Mouse (Mus musculus) CD4-positive, CD25-positive, alpha-beta regulatory T cell, adult 4 months (primary cell): Measurements from ENCODE around the gene Etfa. TPM values are rescaled to one million over a fixed set of nuclear protein-coding genes. Genes with fewer than 3 reads are reported as not detected.

Experiments used
- ATAC-seq: one replicate; pipeline ENCODE4 v1.8.0; 2017
- polyA plus RNA-seq, 2 experiments: library from polyadenylated mRNA; unstranded; fragments of 100-300 nt; shearing (Covaris generic); gene quantifications; one replicate each; pipeline ENCODE4 v1.2.1; 2017

Gene Etfa
- 100 to 1,000 TPM; 126 to 138 TPM for polyA plus RNA-seq

- peak; percentile 99 for ATAC-seq
Observed at GRCm38 (mm10) chr9:55512027-55512543, at the start of gene Etfa. Etfa (minus strand) TSS chr9:55512243.

GRCm38 (mm10) chr9:55560960-55561359 is 48.9 kb upstream of the Etfa start:
- ATAC-seq = no peak

- ATAC-seq = no peak
Observed at GRCm38 (mm10) chr9:55554986-55555385, 42.9 kb upstream of the Etfa start.

- ATAC-seq = no peak
Observed at GRCm38 (mm10) chr9:55549302-55549890, 37.4 kb upstream of the Etfa start.

- no peak for ATAC-seq
Observed at GRCm38 (mm10) chr9:55548871-55549270, 36.8 kb upstream of the Etfa start.

GRCm38 (mm10) chr9:55546176-55547010 is 34.4 kb upstream of the Etfa start:
- ATAC-seq = peak; percentile 23

- no peak for ATAC-seq
Observed at GRCm38 (mm10) chr9:55545556-55546175, 33.6 kb upstream of the Etfa start.

GRCm38 (mm10) chr9:55544861-55545555 is 33.0 kb upstream of the Etfa start:
- no peak for ATAC-seq

GRCm38 (mm10) chr9:55543703-55544401 is 31.8 kb upstream of the Etfa start:
- peak; percentile 21 for ATAC-seq

- ATAC-seq = no peak
Observed at GRCm38 (mm10) chr9:55543336-55543702, 31.3 kb upstream of the Etfa start.

GRCm38 (mm10) chr9:55542366-55543325 is 30.6 kb upstream of the Etfa start:
- no peak for ATAC-seq

- ATAC-seq = no peak
Observed at GRCm38 (mm10) chr9:55541681-55542365, 29.8 kb upstream of the Etfa start.

GRCm38 (mm10) chr9:55540888-55541287 is 28.8 kb upstream of the Etfa start:
- peak; percentile 67 for ATAC-seq

- no peak for ATAC-seq
Observed at GRCm38 (mm10) chr9:55540391-55540770, 28.3 kb upstream of the Etfa start.

GRCm38 (mm10) chr9:55539661-55540390 is 27.8 kb upstream of the Etfa start:
- ATAC-seq = no peak

GRCm38 (mm10) chr9:55539006-55539405 is 27.0 kb upstream of the Etfa start:
- no peak for ATAC-seq

GRCm38 (mm10) chr9:55538377-55538776 is 26.3 kb upstream of the Etfa start, which contains the start of gene Isl2:
Isl2 (plus strand) TSS chr9:55538672.
- no peak for ATAC-seq

- peak; percentile 49 for ATAC-seq
Observed at GRCm38 (mm10) chr9:55535907-55536306, 23.9 kb upstream of the Etfa start.

GRCm38 (mm10) chr9:55525716-55526115 is 13.7 kb upstream of the Etfa start:
- no peak for ATAC-seq
